Mouse (Mus musculus): ENCODE data around the gene Txnrd1. TPM values are rescaled to one million over a fixed set of nuclear protein-coding genes. Genes with fewer than 3 reads are reported as not detected.

Txnrd1 gene
- polyA plus RNA-seq, 1 experiment from 2014 or later: 124 TPM

DNA sequence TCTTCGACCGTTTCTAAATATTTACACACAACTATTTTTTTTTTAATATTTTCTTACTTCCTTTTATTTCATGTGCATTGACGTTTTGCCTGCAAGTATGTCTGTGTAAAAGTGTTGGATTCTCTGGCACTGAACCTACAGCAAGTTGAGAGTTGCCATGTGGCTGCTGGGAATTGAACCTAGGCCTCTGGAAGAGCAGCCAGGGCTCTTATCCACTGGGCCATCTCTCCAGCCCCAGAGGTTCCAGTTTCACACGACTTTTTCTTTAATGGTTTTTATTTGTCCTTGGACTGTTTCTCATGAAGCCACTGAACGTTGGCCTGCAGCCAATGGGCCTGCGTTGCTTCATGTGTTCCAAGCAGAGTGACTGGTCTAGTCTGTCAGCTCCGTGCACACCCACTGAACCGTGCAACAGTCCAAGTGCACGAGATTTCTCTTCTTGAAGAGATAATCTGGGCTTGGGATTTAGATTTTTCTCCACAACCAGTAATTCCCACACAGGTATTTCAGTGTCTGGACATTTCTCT, 55.8 kb downstream of the Txnrd1 start:
- no peaks in the 10 kb centered on the region for H3K9me3 ChIP-seq (ENCODE audit: control insufficient read depth, low read length)
- H3K4me3 ChIP-seq (ENCODE audit: low read depth, low read length): no peak overlapping the region
- H3K4me2 ChIP-seq (ENCODE audit: low read length): no peak overlapping the region
- no peaks in the 10 kb centered on the region for H3K27me3 ChIP-seq (replicated peaks; ENCODE audit: control insufficient read depth, insufficient read depth, low read length)
- 49% methylated on average over 9 of the region's 9 CpGs for WGBS
- no peak for DNase-seq (ENCODE audit: low spot score)
- H3K27ac ChIP-seq (ENCODE audit: low read depth): no peak overlapping the region
- H3K4me1 ChIP-seq (replicated peaks; ENCODE audit: control insufficient read depth, insufficient read depth, low read length): no peaks in the 10 kb centered on the region
- ATAC-seq (replicated peaks; ENCODE audit: low FRiP score, low TSS enrichment, low read depth): no peak
- no peak overlapping the region for H3K9ac ChIP-seq (ENCODE audit: low read length)
- H3K36me3 ChIP-seq (ENCODE audit: control insufficient read depth, insufficient read depth, low read length): peaks cover 83% of the 10 kb centered on the region

DNA sequence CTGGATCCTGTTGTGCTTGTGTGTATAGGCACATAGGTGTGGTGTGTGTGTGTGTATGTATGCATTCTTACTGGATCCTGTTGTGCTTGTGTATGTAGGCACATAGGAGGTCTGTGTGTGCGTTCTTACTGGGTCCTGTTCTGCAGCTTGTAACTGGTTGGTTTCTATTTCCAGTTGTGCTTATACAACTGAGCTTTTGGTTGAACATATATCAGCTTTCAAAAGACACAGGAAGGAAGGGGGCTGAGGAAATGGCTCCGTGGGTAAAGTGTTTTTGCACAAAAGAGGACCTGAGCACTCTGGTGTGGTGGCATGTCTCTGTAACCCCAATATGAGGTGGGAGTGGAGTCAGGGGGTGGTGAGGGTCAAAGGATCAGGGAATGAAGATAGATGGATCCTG, 57.2 kb downstream of the Txnrd1 start:
- ATAC-seq (replicated peaks; ENCODE audit: low FRiP score, low TSS enrichment, low read depth) (no peak), DNase-seq (ENCODE audit: low spot score) (no peak)
- WGBS: 57% methylated on average over 2 of the region's 2 CpGs
- no peak overlapping the region for H3K4me3 ChIP-seq (ENCODE audit: low read depth, low read length)
- H3K9me3 ChIP-seq (ENCODE audit: control insufficient read depth, low read length): no peaks in the 10 kb centered on the region
- no peaks in the 10 kb centered on the region for H3K27me3 ChIP-seq (replicated peaks; ENCODE audit: control insufficient read depth, insufficient read depth, low read length)
- H3K4me2 ChIP-seq (ENCODE audit: low read length): no peak overlapping the region
- peaks cover 79% of the 10 kb centered on the region for H3K36me3 ChIP-seq (ENCODE audit: control insufficient read depth, insufficient read depth, low read length)
- H3K9ac ChIP-seq (ENCODE audit: low read length): no peak overlapping the region
- no peak overlapping the region for H3K27ac ChIP-seq (ENCODE audit: low read depth)
- no peaks in the 10 kb centered on the region; the same call in 1 of the 2 replicates for H3K4me1 ChIP-seq (replicated peaks; ENCODE audit: control insufficient read depth, insufficient read depth, low read length)

DNA sequence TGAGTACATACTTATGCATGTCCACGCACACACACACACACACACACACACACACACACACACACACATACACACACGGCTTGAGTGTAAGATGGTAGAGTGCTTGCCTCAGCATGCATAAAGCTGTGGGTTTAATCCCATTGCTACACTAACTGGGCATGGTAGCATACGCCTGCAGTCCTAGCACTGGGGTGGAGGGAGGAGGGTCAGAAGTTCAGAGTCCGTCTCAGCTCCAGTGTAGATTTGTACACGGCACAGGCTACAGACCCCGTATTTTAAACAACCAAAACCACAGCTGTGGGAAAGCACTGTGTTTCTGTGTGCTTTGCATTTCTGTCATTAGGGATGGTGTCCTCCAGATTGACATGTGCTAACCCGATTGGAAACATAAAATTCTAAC, 57.7 kb downstream of the Txnrd1 start:
- ATAC-seq (replicated peaks; ENCODE audit: low FRiP score, low TSS enrichment, low read depth) (no peak), DNase-seq (ENCODE audit: low spot score) (no peak)
- 62% methylated on average over 7 of the region's 7 CpGs for WGBS
- Histone ChIP-seq H3K4me3 (ENCODE audit: low read depth, low read length) (no peak overlapping the region), H3K27me3 (replicated peaks; ENCODE audit: control insufficient read depth, insufficient read depth, low read length) (no peaks in the 10 kb centered on the region), H3K4me2 (ENCODE audit: low read length) (no peak overlapping the region), H3K27ac (ENCODE audit: low read depth) (no peak overlapping the region), H3K36me3 (ENCODE audit: control insufficient read depth, insufficient read depth, low read length) (peaks cover 79% of the 10 kb centered on the region), H3K9me3 (ENCODE audit: control insufficient read depth, low read length) (no peaks in the 10 kb centered on the region), H3K9ac (ENCODE audit: low read length) (no peak overlapping the region), H3K4me1 (replicated peaks; ENCODE audit: control insufficient read depth, insufficient read depth, low read length) (no peaks in the 10 kb centered on the region; the same call in 1 of the 2 replicates)

DNA sequence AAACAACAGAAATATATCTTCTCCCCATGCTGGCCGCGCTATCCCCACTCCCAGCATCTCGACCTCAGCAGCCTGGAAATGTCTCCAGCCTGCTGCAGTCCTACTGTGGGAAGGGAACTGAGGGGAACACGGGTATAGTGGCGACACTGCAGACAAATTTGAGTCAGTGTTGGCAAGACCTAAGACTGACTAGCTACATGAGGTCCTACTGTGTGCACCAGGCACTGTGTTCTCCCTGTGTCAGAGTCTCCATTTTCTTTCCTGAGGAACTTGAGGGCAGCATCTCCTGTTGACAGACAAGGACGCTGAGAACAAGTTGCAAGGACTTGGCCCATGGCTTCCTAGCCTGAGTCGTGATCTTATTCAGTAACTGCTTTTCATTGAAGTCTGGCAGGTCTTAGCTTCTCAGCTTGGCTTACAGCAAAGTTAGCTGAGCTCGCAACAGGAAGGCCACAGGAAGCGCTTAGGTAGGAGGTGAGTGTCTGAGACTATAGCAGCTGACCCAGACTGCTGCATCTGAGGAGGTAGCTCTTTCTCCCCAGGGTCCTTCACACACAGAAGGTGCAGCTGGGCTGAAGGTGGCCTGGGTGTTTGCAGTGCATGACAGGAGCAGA, 58.8 kb downstream of the Txnrd1 start:
- no peaks in the 10 kb centered on the region for H3K27me3 ChIP-seq (replicated peaks; ENCODE audit: control insufficient read depth, insufficient read depth, low read length)

DNA sequence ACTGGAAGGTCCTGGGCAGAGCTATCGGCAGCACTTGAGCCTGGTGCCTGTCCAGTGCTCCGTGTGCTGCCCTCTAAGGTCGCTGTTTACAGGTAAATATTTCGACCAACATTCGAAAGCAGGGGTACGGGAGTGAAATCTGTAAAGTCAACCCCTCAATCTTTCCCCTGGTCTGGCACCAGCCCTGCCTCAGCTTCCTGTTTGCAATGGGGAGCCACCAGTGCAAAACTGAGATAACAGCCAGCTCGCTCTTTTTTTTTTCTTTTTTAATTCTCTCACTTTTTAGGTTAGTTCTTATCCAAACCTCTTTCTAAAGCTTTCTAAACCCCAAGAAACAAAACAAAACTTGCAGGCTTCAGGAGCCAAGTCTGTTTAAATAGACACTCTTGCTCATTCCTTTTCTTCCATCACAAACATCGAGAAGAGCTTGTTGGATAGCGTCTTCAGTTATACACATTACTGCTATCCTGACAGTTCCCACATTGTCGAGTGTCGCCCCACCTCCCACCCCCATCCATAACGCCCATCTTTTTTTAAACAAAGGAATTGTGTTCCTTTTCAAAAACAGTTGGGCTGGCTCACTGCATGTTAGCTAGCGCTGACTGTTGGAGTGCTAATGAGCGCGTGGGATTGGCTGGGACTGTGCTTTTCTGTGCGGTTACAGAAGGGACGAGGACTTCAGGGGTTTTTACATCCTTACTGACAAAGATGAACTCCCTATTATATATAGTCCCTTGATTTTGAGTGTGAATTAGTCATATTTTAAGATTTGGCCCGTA, 60.3 kb downstream of the Txnrd1 start:
- no peak for DNase-seq (ENCODE audit: low spot score)
- ATAC-seq (replicated peaks; ENCODE audit: low FRiP score, low TSS enrichment, low read depth): no peak
- Histone ChIP-seq H3K4me2 (ENCODE audit: low read length) (no peak overlapping the region), H3K27me3 (replicated peaks; ENCODE audit: control insufficient read depth, insufficient read depth, low read length) (no peaks in the 10 kb centered on the region), H3K4me1 (replicated peaks; ENCODE audit: control insufficient read depth, insufficient read depth, low read length) (no peaks in the 10 kb centered on the region; the same call in 1 of the 2 replicates), H3K9me3 (ENCODE audit: control insufficient read depth, low read length) (no peaks in the 10 kb centered on the region), H3K4me3 (ENCODE audit: low read depth, low read length) (no peak overlapping the region), H3K9ac (ENCODE audit: low read length) (no peak overlapping the region), H3K27ac (ENCODE audit: low read depth) (0 out of 2 replicates have a peak overlapping the region, but pooled peaks have one; percentile 9), H3K36me3 (ENCODE audit: control insufficient read depth, insufficient read depth, low read length) (peaks cover 78% of the 10 kb centered on the region)
- 70% methylated on average over 18 of the region's 18 CpGs for WGBS

More for the DNA sequence above, 58.8 kb downstream of the Txnrd1 start:
- Histone ChIP-seq H3K4me3 (ENCODE audit: low read depth, low read length) (no peak overlapping the region), H3K9ac (ENCODE audit: low read length) (no peak overlapping the region), H3K27ac (ENCODE audit: low read depth) (no peak overlapping the region), H3K36me3 (ENCODE audit: control insufficient read depth, insufficient read depth, low read length) (peaks cover 79% of the 10 kb centered on the region), H3K4me2 (ENCODE audit: low read length) (no peak overlapping the region), H3K4me1 (replicated peaks; ENCODE audit: control insufficient read depth, insufficient read depth, low read length) (no peaks in the 10 kb centered on the region; the same call in 1 of the 2 replicates), H3K9me3 (ENCODE audit: control insufficient read depth, low read length) (no peaks in the 10 kb centered on the region)
- ATAC-seq (replicated peaks; ENCODE audit: low FRiP score, low TSS enrichment, low read depth) (no peak), DNase-seq (ENCODE audit: low spot score) (no peak)
- 88% methylated on average over 9 of the region's 9 CpGs for WGBS

DNA sequence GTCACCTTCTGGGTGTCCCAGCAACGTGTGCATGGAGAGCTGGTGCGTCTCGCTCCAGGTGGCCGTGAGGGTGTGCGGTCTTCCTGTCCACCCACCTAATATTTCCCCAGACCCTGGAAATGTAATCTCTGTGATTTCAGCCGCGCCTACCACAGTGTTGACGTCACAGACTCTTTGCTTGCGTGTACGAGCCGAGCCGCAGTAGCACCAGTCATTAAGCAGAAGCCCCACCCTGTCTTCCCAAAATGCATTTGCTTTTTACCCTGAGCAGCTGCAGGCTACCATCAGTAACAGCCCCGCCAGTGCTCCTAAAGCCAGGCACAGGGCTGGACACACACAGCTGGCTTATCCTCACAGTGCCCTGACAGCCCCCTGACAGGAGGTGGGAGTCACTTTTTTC, 64.2 kb downstream of the Txnrd1 start:
- whole genome bisulfite sequencing: 90% methylated on average over 13 of the region's 13 CpGs
- Histone ChIP-seq H3K4me3 (ENCODE audit: low read depth, low read length) (no peak overlapping the region), H3K9ac (ENCODE audit: low read length) (no peak overlapping the region), H3K27ac (ENCODE audit: low read depth) (no peak overlapping the region), H3K9me3 (ENCODE audit: control insufficient read depth, low read length) (no peaks in the 10 kb centered on the region), H3K27me3 (replicated peaks; ENCODE audit: control insufficient read depth, insufficient read depth, low read length) (no peaks in the 10 kb centered on the region), H3K4me1 (replicated peaks; ENCODE audit: control insufficient read depth, insufficient read depth, low read length) (no peaks in the 10 kb centered on the region; the same call in 1 of the 2 replicates), H3K36me3 (ENCODE audit: control insufficient read depth, insufficient read depth, low read length) (peaks cover 43% of the 10 kb centered on the region), H3K4me2 (ENCODE audit: low read length) (no peak overlapping the region)
- no peak for ATAC-seq (replicated peaks; ENCODE audit: low FRiP score, low TSS enrichment, low read depth)
- DNase-seq (ENCODE audit: low spot score): no peak

DNA sequence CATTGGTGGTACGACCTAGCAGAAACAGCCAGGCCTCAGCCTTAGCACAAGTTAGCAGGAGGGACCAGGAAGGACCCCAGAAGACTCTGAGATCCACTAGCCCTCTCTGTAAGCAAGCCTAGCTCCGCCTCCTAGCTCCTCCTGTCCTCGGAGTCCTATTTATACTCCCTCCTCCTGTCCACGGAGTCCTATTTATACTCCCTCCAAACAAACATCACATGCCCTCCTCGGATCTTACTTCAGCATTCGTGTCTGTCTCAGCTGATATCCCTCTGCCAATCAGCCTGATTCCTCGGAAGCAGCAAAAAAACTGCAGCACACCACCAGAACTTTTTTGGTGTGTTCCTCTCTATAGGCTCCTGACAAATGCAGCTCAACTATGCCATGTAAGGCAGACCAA, 65.1 kb downstream of the Txnrd1 start:
- ATAC-seq (replicated peaks; ENCODE audit: low FRiP score, low TSS enrichment, low read depth) (no peak), DNase-seq (ENCODE audit: low spot score) (no peak)
- no peak overlapping the region for H3K27ac ChIP-seq (ENCODE audit: low read depth)
- peaks cover 34% of the 10 kb centered on the region for H3K36me3 ChIP-seq (ENCODE audit: control insufficient read depth, insufficient read depth, low read length)
- no peaks in the 10 kb centered on the region for H3K9me3 ChIP-seq (ENCODE audit: control insufficient read depth, low read length)
- H3K9ac ChIP-seq (ENCODE audit: low read length): no peak overlapping the region
- no peak overlapping the region for H3K4me2 ChIP-seq (ENCODE audit: low read length)
- H3K4me3 ChIP-seq (ENCODE audit: low read depth, low read length): no peak overlapping the region
- 46% methylated on average over 7 of the region's 7 CpGs for WGBS
- H3K27me3 ChIP-seq (replicated peaks; ENCODE audit: control insufficient read depth, insufficient read depth, low read length): no peaks in the 10 kb centered on the region
- H3K4me1 ChIP-seq (replicated peaks; ENCODE audit: control insufficient read depth, insufficient read depth, low read length): no peaks in the 10 kb centered on the region; the same call in 1 of the 2 replicates

DNA sequence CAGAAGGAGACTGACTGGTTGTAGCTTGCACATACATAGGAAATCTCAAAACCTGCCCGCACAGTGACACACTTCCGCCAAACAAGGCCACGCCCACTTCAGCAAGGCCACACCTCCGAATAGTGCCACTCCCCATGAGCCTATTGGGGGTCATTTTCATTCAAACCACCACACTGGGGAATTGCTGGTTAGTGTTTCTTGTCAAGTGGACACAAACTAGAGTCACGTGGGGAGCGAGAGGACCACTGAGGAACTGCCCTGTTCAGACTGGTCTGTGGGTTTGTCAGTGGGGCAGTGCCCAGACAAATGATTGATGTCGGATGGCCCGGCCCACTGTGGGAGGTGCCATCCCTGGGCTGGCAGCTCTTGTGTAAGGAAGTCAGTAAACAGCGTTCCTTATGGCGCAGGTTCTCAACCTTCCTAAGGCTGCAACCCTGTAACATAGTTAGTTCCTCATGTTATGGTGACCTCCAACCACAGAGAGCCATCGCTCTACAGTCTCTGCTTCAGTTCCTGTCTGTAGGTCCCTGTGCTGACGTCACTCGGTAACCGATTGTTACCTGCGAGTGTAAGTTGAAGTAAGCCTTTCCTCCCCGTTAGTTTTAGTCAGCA, 66.2 kb downstream of the Txnrd1 start:
- DNase-seq (ENCODE audit: low spot score): no peak
- Histone ChIP-seq H3K4me2 (ENCODE audit: low read length) (no peak overlapping the region), H3K9ac (ENCODE audit: low read length) (no peak overlapping the region), H3K27ac (ENCODE audit: low read depth) (no peak overlapping the region), H3K9me3 (ENCODE audit: control insufficient read depth, low read length) (no peaks in the 10 kb centered on the region), H3K4me1 (replicated peaks; ENCODE audit: control insufficient read depth, insufficient read depth, low read length) (no peaks in the 10 kb centered on the region; the same call in 1 of the 2 replicates), H3K27me3 (replicated peaks; ENCODE audit: control insufficient read depth, insufficient read depth, low read length) (no peaks in the 10 kb centered on the region), H3K4me3 (ENCODE audit: low read depth, low read length) (no peak overlapping the region), H3K36me3 (ENCODE audit: control insufficient read depth, insufficient read depth, low read length) (peaks cover 34% of the 10 kb centered on the region)
- peak; percentile 30; the same call in 1 of the 2 replicates for ATAC-seq (replicated peaks; ENCODE audit: low FRiP score, low TSS enrichment, low read depth)
- 44% methylated on average over 16 of the region's 16 CpGs for WGBS

Data from intestine, embryonic 14.5 days (tissue).